Mouse (Mus musculus) forelimb bud, embryonic 11.5 days (tissue): Measurements from ENCODE around the gene Tmem243.
A peak's percentile ranks its signal among the peaks of the same experiment; 100 is the strongest.

Source experiments
- DNase-seq: peaks from one replicate; pipeline ENCODE4 v3.0.0-alpha.2; 2012; ENCODE audit warnings: low read depth, low spot score

The Tmem243 gene

GRCm38 (mm10) chr5:9100207-9100848 is at the start of gene Tmem243:
Tmem243 (plus strand) TSS chr5:9100668.
- peak; percentile 88 for DNase-seq

GRCm38 (mm10) chr5:9056020-9056660 is 44.3 kb upstream of the Tmem243 start:
- DNase-seq: peak; percentile 64

- no peak for DNase-seq
Observed at GRCm38 (mm10) chr5:9057277-9057879, 43.1 kb upstream of the Tmem243 start.

- DNase-seq: no peak
Observed at GRCm38 (mm10) chr5:9059303-9060023, 41.0 kb upstream of the Tmem243 start.

GRCm38 (mm10) chr5:9060228-9060627 is 40.2 kb upstream of the Tmem243 start:
- DNase-seq: no peak

GRCm38 (mm10) chr5:9064217-9064616 is 36.3 kb upstream of the Tmem243 start:
- no peak for DNase-seq

- no peak for DNase-seq
Observed at GRCm38 (mm10) chr5:9068886-9069285, 31.6 kb upstream of the Tmem243 start.

DNA sequence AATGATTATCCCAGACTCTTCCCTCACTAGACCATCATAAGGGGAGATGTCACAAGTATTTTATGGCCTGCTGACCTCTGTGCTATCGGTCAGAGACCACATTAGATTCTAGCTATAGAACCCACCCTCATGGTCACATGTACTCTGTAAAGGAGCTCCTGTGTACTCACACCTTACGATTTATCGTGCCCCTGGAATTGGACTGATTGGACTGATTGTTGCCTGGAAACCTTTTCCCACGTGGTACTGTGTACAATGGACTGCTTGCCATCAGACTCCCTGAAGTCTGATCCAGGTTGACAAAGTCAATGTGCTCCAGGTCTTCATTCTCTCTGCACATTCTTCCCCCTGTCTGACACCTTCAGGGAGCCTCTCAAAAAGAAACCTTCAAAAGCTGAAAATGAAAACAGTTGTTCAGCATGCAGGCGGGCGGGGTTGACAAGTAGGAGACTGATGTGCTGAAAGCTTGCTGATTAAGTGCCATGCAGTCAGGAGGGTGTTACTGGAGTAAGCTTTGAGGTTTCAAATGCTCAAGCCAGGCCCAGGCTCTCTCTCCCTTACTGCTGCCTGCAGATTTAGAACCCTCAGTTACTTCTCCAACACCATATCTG is 30.8 kb upstream of the Tmem243 start:
- DNase-seq: no peak

GRCm38 (mm10) chr5:9071360-9071759 is 29.1 kb upstream of the Tmem243 start:
- no peak for DNase-seq

- DNase-seq: peak; percentile 46
Observed at GRCm38 (mm10) chr5:9073177-9073854, 27.2 kb upstream of the Tmem243 start.

DNA sequence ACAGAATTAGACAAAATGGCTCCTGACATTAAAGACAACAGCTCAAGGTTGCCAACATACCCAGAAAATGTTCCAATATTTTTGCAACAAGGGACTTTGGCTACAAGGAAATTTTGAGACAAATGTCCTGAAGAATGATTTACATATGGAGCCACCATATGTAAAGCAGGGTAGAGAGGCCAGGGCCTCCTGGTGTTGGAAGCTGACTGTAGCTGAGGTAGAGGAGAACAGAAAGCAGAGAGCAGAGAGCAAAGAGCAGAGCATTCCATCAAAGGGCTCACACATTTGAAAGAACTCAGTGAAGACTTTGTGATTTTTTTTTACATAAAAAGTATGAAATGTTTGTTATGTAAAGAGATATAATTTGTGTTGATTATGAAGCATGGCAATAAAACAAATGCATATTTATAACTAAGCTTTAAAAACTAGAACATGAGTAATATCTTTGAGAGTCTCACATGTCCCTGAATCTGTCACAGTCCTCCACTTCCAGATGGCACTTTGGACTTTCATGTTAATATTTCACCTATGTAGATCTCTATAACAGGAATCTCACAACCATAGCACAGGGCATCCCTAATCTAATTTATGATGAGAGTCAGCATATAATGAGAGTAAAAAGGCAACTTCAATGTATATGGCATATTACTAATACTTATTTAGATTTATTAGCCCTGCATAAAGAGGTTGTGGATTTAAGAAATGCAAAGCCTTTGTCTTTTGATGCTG is 20.5 kb upstream of the Tmem243 start:
- DNase-seq: no peak

- DNase-seq: no peak
Observed at GRCm38 (mm10) chr5:9086924-9087719, 13.3 kb upstream of the Tmem243 start.

GRCm38 (mm10) chr5:9090493-9091106 is 9.9 kb upstream of the Tmem243 start:
- no peak for DNase-seq

DNA sequence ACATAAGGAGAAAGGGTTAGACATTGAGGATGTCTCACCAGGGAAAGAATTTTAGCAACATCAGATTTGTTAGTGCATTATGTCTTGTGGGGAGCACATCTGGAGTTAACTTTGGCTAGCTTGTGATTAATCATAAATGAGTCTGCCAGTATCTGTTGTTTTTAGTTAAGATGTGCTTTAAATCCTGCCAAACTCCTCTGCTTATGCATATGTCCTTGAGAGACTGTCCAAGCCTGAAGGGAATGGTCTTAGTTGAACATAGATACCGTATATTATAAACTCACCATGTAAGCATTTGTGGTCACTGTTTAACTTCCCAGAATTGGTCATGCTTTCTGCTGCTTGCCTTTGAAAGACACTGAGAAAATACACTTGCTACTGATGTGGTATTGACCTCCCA is 7.8 kb upstream of the Tmem243 start:
- no peak for DNase-seq

DNA sequence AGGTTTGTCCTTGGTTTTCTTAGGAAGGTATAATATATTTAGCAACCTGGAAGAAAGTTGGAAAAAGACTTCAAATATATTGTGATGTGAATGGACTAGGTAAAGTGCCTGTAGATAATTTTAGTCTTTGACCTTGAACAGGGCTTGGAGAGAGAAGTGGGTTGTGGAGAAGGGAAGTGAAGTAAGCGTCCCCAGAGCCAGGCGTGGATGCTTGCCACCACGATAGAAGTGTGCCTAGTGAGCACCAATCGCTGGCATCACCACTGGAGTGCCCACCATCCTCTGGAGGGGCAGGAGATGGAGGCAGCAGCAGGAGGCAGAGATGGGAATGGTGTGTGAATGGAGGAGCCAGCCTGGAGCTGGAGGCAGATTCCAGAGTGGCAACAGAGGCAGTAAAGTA is 7.0 kb upstream of the Tmem243 start:
- no peak for DNase-seq

- peak; percentile 43 for DNase-seq
Observed at GRCm38 (mm10) chr5:9100849-9101801, 657 bp downstream of the Tmem243 start.

DNA sequence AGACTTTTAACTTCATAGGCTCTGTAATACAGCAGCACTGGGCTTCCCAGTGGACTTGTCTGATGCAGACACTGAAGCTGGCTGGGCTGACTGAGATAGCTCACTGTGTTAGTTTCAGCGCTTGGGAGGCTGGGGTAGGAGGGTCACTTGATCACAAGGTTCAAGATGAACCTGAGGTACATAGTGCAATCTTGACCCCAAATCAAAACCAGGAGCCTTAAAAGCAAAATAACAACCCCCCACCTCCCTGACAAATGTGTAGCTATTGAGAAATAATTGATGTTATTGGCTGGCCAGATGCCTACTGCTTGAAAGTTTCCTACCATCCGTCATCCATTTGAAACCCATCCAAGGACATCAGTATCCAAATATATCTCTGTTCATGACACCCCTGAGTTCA is 2.2 kb downstream of the Tmem243 start:
- no peak for DNase-seq

GRCm38 (mm10) chr5:9103958-9104357 is 3.5 kb downstream of the Tmem243 start:
- no peak for DNase-seq
